Mouse (Mus musculus) myocyte (in vitro differentiated cells): ENCODE results near the gene Arpc4. TPM values are rescaled to one million over a fixed set of nuclear protein-coding genes. Genes with fewer than 3 reads are reported as not detected.

Experiments used
- H3K27me3 ChIP-seq: one replicate; pipeline ENCODE4 v1.6.1; 2011; ENCODE audit not compliant: control insufficient read depth, insufficient read depth, insufficient read length
- H3K36me3 ChIP-seq: one replicate; pipeline ENCODE4 v1.6.1; 2011; ENCODE audit not compliant: control insufficient read depth, insufficient read depth
- H3K4me2 ChIP-seq: one replicate; pipeline ENCODE4 v1.6.1; 2011; ENCODE audit warnings: low read depth, control low read depth
- H3K4me3 ChIP-seq: one replicate; pipeline ENCODE4 v1.5.1; 2011; ENCODE audit warnings: mild to moderate bottlenecking, control low read depth, moderate library complexity
- H3K79me2 ChIP-seq: one replicate; pipeline ENCODE4 v1.6.1; 2011; ENCODE audit not compliant: control insufficient read depth, insufficient read depth
- H3ac ChIP-seq: one replicate; pipeline ENCODE4 v1.6.1; 2011; ENCODE audit not compliant: control insufficient read depth, insufficient read length
- CEBPB ChIP-seq: IDR thresholded peaks from 2 replicates; pipeline ENCODE4 v1.6.1; 2011; ENCODE audit warnings: mild to moderate bottlenecking, moderate library complexity; ENCODE audit not compliant: poor library complexity, insufficient read depth, severe bottlenecking
- E2F4 ChIP-seq: IDR thresholded peaks from one replicate; pipeline ENCODE4 v1.6.1; 2011; ENCODE audit warnings: mild to moderate bottlenecking, control low read depth, moderate library complexity; ENCODE audit not compliant: insufficient read depth
- MAX ChIP-seq: IDR thresholded peaks from one replicate; pipeline ENCODE4 v1.6.1; 2011; ENCODE audit warnings: low read depth, mild to moderate bottlenecking, control low read depth
- MYOD1 ChIP-seq, 3 experiments: IDR thresholded peaks; one replicate each; pipeline ENCODE4 v1.6.1; 2011; ENCODE audit warnings: control low read depth in 2 of 3, low read depth in 2 of 3, mild to moderate bottlenecking in 2 of 3, moderate library complexity in 1 of 3; ENCODE audit not compliant: insufficient read length in 2 of 3, control insufficient read depth in 1 of 3
- MYOG ChIP-seq, 3 experiments: IDR thresholded peaks; one replicate each; pipeline ENCODE4 v1.6.1; 2011; ENCODE audit warnings: control low read depth in 2 of 3, low read depth in 2 of 3, mild to moderate bottlenecking in 2 of 3; ENCODE audit not compliant: insufficient read length in 2 of 3, control insufficient read depth in 1 of 3, insufficient read depth in 1 of 3
- POLR2A ChIP-seq: IDR thresholded peaks from one replicate; pipeline ENCODE4 v1.6.1; 2011; ENCODE audit warnings: low read depth, mild to moderate bottlenecking, control low read depth, moderate library complexity; ENCODE audit not compliant: insufficient read length
- POLR2AphosphoS2 ChIP-seq: IDR thresholded peaks from one replicate; pipeline ENCODE4 v1.6.1; 2011; ENCODE audit warnings: low read depth, control low read depth; ENCODE audit not compliant: insufficient read length
- REST ChIP-seq: IDR thresholded peaks from one replicate; pipeline ENCODE4 v1.6.1; 2011; ENCODE audit warnings: mild to moderate bottlenecking, control low read depth, moderate library complexity; ENCODE audit not compliant: insufficient read depth, insufficient read length
- SRF ChIP-seq: IDR thresholded peaks from one replicate; pipeline ENCODE4 v1.6.1; 2011; ENCODE audit warnings: low read depth; ENCODE audit not compliant: control insufficient read depth, insufficient read length
- TCF12 ChIP-seq: IDR thresholded peaks from one replicate; pipeline ENCODE4 v1.6.1; 2011; ENCODE audit warnings: mild to moderate bottlenecking, control low read depth; ENCODE audit not compliant: poor library complexity, insufficient read depth, severe bottlenecking
- TCF3 ChIP-seq: IDR thresholded peaks from one replicate; pipeline ENCODE4 v1.6.1; 2011; ENCODE audit warnings: low read depth, control low read depth; ENCODE audit not compliant: insufficient read length
- USF1 ChIP-seq: IDR thresholded peaks from one replicate; pipeline ENCODE4 v1.6.1; 2011; ENCODE audit warnings: low read depth, mild to moderate bottlenecking, control low read depth, moderate library complexity
- polyA plus RNA-seq: library from polyadenylated mRNA; unstranded; fragments of >200 nt; fragmentation: generic; extraction: Trizol; gene quantifications from one replicate; pipeline ENCODE4 v1.2.1, GENCODE M21; 2012; ENCODE audit warnings: missing spikeins

The Arpc4 gene
- polyA plus RNA-seq, 1 experiment, result 207 TPM

DNA sequence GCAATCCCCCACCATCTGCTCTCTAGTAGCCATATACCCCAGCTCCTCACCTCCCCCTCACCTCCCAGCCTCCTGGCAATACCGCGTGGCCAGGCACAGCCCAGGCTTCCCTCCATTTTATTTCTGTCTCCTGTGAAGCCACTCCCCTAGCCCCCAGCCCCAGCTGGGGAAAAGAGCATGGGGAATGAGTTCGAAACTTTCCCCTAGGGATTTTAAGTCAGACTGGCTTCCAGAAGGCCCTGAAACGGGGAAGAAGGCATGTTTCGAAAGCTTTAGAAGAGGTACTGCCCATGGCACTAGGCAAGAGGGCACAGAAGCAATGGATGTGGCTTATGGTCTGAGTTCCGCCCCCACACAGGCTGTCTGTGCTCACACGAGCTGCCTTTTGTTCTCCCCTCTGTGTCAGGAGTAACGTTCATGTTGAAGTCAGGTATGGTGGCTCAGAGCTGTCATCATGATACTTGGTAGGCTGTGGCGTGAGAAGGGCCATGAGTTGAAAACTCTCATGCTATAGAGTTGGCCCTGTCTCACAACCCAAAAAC is 57.8 kb downstream of the Arpc4 start, which contains the start of gene Cidec:
Gene Cidec (minus strand): TSS at position 97 of the 542 bp plus-strand sequence.
- Histone ChIP-seq H3K4me2 (no peak within 1 kb of the TSS), H3K4me3 (no peak within 1 kb of the TSS), H3ac (no peak within 1 kb of the TSS), H3K27me3 (peaks cover 19% of the 10 kb centered on the region), H3K79me2 (no peaks in the 10 kb centered on the region), H3K36me3 (no peaks in the 10 kb centered on the region)
- TF ChIP-seq SRF (no peak), POLR2A (no peak), CEBPB (no peak), MYOG (IDR thresholded peaks at IDR 0.05; ENCODE audit: control insufficient read depth in 1 of 3, insufficient read depth in 1 of 3, insufficient read length in 2 of 3, low read depth in 2 of 3) (no peak), MAX (no peak), TCF3 (no peak), E2F4 (no peak), USF1 (no peak)

DNA sequence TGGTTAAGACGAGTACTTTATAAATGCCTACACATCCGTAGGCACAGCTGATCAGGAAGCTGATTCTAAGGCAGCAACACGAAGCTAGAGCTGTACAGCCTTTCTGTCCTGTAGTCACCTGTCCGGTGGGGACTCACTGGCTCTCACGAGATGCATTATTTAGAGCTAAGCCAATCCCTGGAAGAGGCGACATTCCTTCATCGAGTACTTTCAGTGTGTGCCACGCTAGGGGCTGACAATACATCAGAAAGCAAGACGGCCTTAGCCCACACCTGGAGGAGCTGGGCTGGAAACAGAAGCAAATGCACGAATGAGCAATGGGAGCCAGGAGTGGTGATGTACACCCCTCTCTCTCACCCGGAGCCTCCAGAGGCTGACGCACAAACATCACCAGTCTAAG is 59.2 kb downstream of the Arpc4 start:
- Histone ChIP-seq H3K4me2 (no peak overlapping the region), H3K4me3 (no peak overlapping the region), H3K79me2 (no peaks in the 10 kb centered on the region), H3K36me3 (no peaks in the 10 kb centered on the region), H3ac (no peak overlapping the region), H3K27me3 (peaks cover 19% of the 10 kb centered on the region)
- TF ChIP-seq TCF12 (no peak), TCF3 (no peak), USF1 (no peak), REST (no peak), E2F4 (no peak), CEBPB (no peak), POLR2AphosphoS2 (no peak), POLR2A (no peak), SRF (no peak), MAX (no peak), MYOD1 (IDR thresholded peaks at IDR 0.05; ENCODE audit: control insufficient read depth in 1 of 3, insufficient read length in 2 of 3, low read depth in 2 of 3) (no peak), MYOG (IDR thresholded peaks at IDR 0.05; ENCODE audit: control insufficient read depth in 1 of 3, insufficient read depth in 1 of 3, insufficient read length in 2 of 3, low read depth in 2 of 3) (no peak)

DNA sequence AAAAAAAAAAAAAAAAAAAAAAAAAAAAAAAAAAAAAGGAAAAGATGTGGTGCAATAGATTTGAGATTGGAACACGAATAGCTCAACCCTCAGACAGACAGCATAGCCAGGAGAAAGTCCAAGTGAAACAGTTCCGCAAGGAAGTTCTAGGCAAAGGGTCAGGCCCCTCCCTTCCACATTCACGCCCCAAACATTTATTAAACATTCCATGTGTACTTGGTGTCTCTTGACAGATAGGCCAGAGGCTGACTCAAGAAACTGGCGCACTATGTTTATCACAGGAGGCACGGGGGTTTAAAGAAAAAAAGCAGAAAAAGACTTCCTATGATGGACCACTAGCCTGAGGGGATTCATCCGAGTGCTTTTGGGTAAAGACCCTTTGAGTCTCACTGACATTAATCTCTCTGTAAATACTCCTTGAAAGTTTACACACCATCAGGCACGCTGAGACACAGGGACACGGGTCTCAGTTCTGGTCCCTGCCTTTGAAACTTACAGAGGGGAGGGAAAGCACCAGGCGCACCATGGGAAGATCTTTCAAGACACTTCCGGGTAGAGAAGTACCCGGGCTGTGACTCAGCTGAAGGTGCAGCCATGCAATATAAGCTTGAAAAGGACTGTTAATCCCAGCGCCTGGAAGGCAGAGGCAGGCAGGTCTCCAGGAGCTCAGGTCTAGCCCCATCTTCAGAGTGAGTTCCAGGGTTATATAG is 61.0 kb downstream of the Arpc4 start:
- TF ChIP-seq TCF3, result no peak
- no peak for TF ChIP-seq MYOD1 (IDR thresholded peaks at IDR 0.05; ENCODE audit: control insufficient read depth in 1 of 3, insufficient read length in 2 of 3, low read depth in 2 of 3)
- TF ChIP-seq USF1, result no peak
- no peak for TF ChIP-seq TCF12
- no peak for TF ChIP-seq REST
- TF ChIP-seq SRF, result no peak
- TF ChIP-seq E2F4, result no peak
- no peak for TF ChIP-seq MAX
- no peak for TF ChIP-seq MYOG (IDR thresholded peaks at IDR 0.05; ENCODE audit: control insufficient read depth in 1 of 3, insufficient read depth in 1 of 3, insufficient read length in 2 of 3, low read depth in 2 of 3)
- TF ChIP-seq POLR2A, result no peak
- TF ChIP-seq POLR2AphosphoS2, result no peak
- no peak for TF ChIP-seq CEBPB
- Histone ChIP-seq H3K27me3 (peaks cover 17% of the 10 kb centered on the region), H3K4me2 (no peak overlapping the region), H3K36me3 (no peaks in the 10 kb centered on the region), H3ac (no peak overlapping the region), H3K4me3 (no peak overlapping the region), H3K79me2 (peaks cover 13% of the 10 kb centered on the region)

Other genes starting within 250 kb of the Arpc4 start
- 0.11 TPM for gene Lhfpl4, start 182.7 kb upstream of the Arpc4 start, polyA plus RNA-seq
- gene Mtmr14, start 140.3 kb upstream of the Arpc4 start, polyA plus RNA-seq, result 16.8 TPM
- 0.08 TPM for gene Cpne9, start 95.8 kb upstream of the Arpc4 start, polyA plus RNA-seq
- 15.0 TPM for gene Brpf1, start 71.0 kb upstream of the Arpc4 start, polyA plus RNA-seq
- gene Ogg1, start 51.1 kb upstream of the Arpc4 start, polyA plus RNA-seq, result 11.8 TPM
- 44.5 TPM for gene Camk1, start 34.1 kb upstream of the Arpc4 start, polyA plus RNA-seq
- gene Tada3, start 232 bp upstream of the Arpc4 start, polyA plus RNA-seq, result 32.1 TPM
- gene Ttll3, start 11.1 kb downstream of the Arpc4 start, polyA plus RNA-seq, result 1.9 TPM
- 11.7 TPM for gene Rpusd3, start 41.2 kb downstream of the Arpc4 start, polyA plus RNA-seq
- not detected for gene Cidec, start 57.6 kb downstream of the Arpc4 start, polyA plus RNA-seq
- gene Jagn1, start 64.5 kb downstream of the Arpc4 start, polyA plus RNA-seq, result 92.7 TPM
- gene Il17re, start 80.4 kb downstream of the Arpc4 start, polyA plus RNA-seq, result not detected
- gene Il17rc, start 93.3 kb downstream of the Arpc4 start, polyA plus RNA-seq, result 73.0 TPM
- 78.2 TPM for gene Creld1, start 105.2 kb downstream of the Arpc4 start, polyA plus RNA-seq
- gene Prrt3, start 123.8 kb downstream of the Arpc4 start, polyA plus RNA-seq, result 0.22 TPM
- 86.5 TPM for gene Emc3, start 153.5 kb downstream of the Arpc4 start, polyA plus RNA-seq
- 2.3 TPM for gene Fancd2, start 153.6 kb downstream of the Arpc4 start, polyA plus RNA-seq
- 0.04 TPM for gene Fancd2os, start 222.6 kb downstream of the Arpc4 start, polyA plus RNA-seq
- 199 TPM for gene Brk1, start 226.7 kb downstream of the Arpc4 start, polyA plus RNA-seq
- 20.6 TPM for gene Vhl, start 245.8 kb downstream of the Arpc4 start, polyA plus RNA-seq